Mouse (Mus musculus) spleen, adult 2 months (tissue): Measurements from ENCODE around the gene Cox10.

Experiments used
- CTCF ChIP-seq: fragments of 200-500 bp; IDR thresholded peaks from 2 replicates; pipeline ENCODE4 v1.5.1; 2011; ENCODE audit warnings: mild to moderate bottlenecking, inconsistent platforms; ENCODE audit not compliant: insufficient read depth, insufficient read length, insufficient replicate concordance; ENCODE audit errors: extremely low read depth
- POLR2A ChIP-seq: fragments of 200-500 bp; IDR thresholded peaks from 2 replicates; pipeline ENCODE4 v1.6.1; 2011; ENCODE audit warnings: low read depth, low read length, inconsistent platforms

GRCm38 (mm10) chr11:64076212-64076611, 3.1 kb downstream of the Cox10 start:
- no peak for TF ChIP-seq CTCF
- no peak for TF ChIP-seq POLR2A
